Mouse (Mus musculus): ENCODE data around the gene Gatad2a. TPM values are rescaled to one million over a fixed set of nuclear protein-coding genes. Genes with fewer than 3 reads are reported as not detected.

Gatad2a gene
- polyA plus RNA-seq, 1 experiment from 2014 or later, result 28.1 TPM

DNA sequence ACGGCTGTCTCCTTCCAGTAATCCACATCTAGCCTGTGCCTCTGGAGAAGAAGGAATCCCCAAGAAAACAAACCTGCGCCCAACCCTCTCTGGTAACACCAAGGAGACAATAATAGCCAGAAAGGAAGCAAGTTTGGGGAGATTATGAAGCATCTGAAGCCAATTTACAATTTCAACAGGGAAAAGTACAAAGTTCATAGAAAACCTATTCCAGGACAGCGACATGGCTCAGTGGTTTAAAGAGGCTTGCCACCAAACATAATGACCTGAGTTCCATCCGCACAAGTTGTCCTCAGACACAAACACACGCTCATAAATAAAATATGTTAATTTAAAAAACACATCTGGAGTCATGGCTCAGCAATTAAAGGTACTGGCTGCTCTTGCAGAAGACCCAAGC lies 21.4 kb downstream of the Gatad2a start:
- H3K36me3 ChIP-seq (ENCODE audit: control insufficient read depth, insufficient read depth, low read length), result no peaks in the 10 kb centered on the region
- H3K4me1 ChIP-seq (ENCODE audit: control insufficient read depth, insufficient read depth, low read length), result peaks cover 23% of the 10 kb centered on the region
- no peaks in the 10 kb centered on the region for H3K9me3 ChIP-seq (ENCODE audit: control insufficient read depth, low read length)
- H3K27ac ChIP-seq (replicated peaks; ENCODE audit: low read depth, low read length), result peak overlapping the region; percentile 52
- peak overlapping the region; percentile 60 for H3K9ac ChIP-seq (replicated peaks; ENCODE audit: low read length)
- peak overlapping the region; percentile 76 for H3K4me2 ChIP-seq (ENCODE audit: low read length)
- H3K4me3 ChIP-seq (replicated peaks; ENCODE audit: low read depth, low read length), result peak overlapping the region; percentile 74
- H3K27me3 ChIP-seq (ENCODE audit: control insufficient read depth, insufficient read depth, low read length), result no peaks in the 10 kb centered on the region
- 36% methylated on average over 5 of the region's 5 CpGs for WGBS
- DNase-seq (no peak), ATAC-seq (ENCODE audit: low FRiP score, low TSS enrichment) (no peak)

DNA sequence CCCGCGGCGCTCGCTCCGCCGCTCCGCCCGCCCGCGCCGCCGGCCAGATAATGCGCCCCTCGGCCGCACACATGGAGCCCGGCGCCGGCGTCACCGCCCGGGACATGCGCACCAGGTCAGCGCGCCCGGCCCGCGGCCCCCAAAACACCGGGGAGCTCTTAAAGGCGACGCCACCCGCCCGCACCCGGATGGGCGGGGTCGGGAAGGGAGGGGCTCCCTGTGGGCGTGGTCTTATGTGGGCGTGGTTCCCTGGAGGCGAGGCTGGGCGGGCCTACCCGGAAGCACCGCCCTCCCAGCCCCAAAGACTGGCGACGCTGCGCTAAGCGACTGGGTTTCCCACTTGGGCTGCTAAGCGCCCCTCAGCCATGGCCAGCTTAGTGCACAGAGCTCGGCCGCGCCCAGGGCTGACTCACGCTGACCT lies 22.0 kb downstream of the Gatad2a start:
- peak overlapping the region; percentile 60 for H3K9ac ChIP-seq (replicated peaks; ENCODE audit: low read length)
- peak; percentile 92 for DNase-seq
- no peaks in the 10 kb centered on the region for H3K36me3 ChIP-seq (ENCODE audit: control insufficient read depth, insufficient read depth, low read length)
- no peaks in the 10 kb centered on the region for H3K27me3 ChIP-seq (ENCODE audit: control insufficient read depth, insufficient read depth, low read length)
- peaks cover 23% of the 10 kb centered on the region for H3K4me1 ChIP-seq (ENCODE audit: control insufficient read depth, insufficient read depth, low read length)
- H3K27ac ChIP-seq (replicated peaks; ENCODE audit: low read depth, low read length), result peak overlapping the region; percentile 70
- H3K4me3 ChIP-seq (replicated peaks; ENCODE audit: low read depth, low read length), result peak overlapping the region; percentile 74
- WGBS, result under 1% methylated on average over 49 of the region's 50 CpGs
- H3K9me3 ChIP-seq (ENCODE audit: control insufficient read depth, low read length), result no peaks in the 10 kb centered on the region
- H3K4me2 ChIP-seq (ENCODE audit: low read length), result peak overlapping the region; percentile 76
- peak; percentile 89 for ATAC-seq (ENCODE audit: low FRiP score, low TSS enrichment)

DNA sequence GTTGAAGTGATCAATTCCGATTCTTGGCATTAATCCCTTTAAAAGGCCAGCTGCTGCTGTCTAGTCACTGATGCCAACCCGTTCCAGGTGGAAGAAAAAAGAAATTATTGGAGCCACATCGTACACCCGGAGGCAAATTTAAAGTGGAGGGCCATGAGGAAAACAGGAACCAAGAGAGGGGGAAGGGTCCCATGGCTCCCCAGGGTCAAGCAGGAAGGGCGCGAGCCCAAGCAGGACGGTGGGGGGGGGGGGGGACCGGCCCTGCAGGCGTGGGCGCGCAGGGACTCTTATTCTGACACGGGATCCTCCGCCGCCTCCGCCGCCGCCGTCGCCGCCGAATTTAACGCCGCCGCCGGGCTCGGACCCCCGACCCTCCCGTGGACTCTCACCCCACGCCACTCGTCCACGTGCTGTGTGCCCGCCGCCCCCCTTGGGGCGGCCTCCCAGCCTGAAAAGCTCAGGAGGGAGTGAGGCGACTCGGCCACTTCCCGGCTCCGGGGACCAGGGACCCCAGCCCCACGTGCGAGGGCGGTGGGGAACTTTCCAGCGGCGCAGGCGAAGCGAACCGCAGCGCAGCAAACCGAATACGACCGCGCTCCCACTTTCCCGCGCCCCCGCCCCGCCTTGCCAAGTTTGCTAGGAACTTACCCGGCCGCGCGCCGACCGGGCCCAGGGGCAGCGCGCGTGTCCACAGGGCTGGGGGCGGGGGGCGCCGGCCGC lies 22.6 kb downstream of the Gatad2a start:
- H3K27ac ChIP-seq (replicated peaks; ENCODE audit: low read depth, low read length), result peak overlapping the region; percentile 70
- WGBS, result under 1% methylated on average over 60 of the region's 68 CpGs
- ATAC-seq (ENCODE audit: low FRiP score, low TSS enrichment) (peak; percentile 62), DNase-seq (peak; percentile 64)
- H3K27me3 ChIP-seq (ENCODE audit: control insufficient read depth, insufficient read depth, low read length), result no peaks in the 10 kb centered on the region
- H3K36me3 ChIP-seq (ENCODE audit: control insufficient read depth, insufficient read depth, low read length), result no peaks in the 10 kb centered on the region
- peak overlapping the region; percentile 74 for H3K4me3 ChIP-seq (replicated peaks; ENCODE audit: low read depth, low read length)
- H3K4me1 ChIP-seq (ENCODE audit: control insufficient read depth, insufficient read depth, low read length), result peaks cover 23% of the 10 kb centered on the region
- H3K9me3 ChIP-seq (ENCODE audit: control insufficient read depth, low read length), result no peaks in the 10 kb centered on the region
- peak overlapping the region; percentile 60 for H3K9ac ChIP-seq (replicated peaks; ENCODE audit: low read length)
- H3K4me2 ChIP-seq (ENCODE audit: low read length), result peak overlapping the region; percentile 76

DNA sequence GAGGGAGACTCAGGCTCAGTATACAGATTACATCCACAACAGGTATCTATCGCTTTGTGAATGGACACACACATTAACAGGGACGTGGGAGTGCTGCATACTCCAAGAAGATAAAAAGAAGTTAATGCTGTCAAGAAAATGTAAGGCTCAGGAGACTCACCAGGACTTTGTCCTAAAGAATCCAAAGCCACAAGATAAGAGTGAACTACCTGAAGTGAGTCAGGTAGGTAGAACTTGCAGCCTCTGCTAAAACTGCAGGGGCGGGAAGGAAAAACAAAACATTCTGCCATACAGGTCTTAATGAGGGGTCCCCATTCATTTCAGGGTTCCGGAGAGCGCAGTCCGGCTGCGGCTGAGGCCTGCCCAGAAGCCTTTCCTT lies 23.1 kb downstream of the Gatad2a start:
- H3K27me3 ChIP-seq (ENCODE audit: control insufficient read depth, insufficient read depth, low read length), result no peaks in the 10 kb centered on the region
- peak overlapping the region; percentile 76 for H3K4me2 ChIP-seq (ENCODE audit: low read length)
- peak overlapping the region; percentile 60; the same call in 1 of the 2 replicates for H3K9ac ChIP-seq (replicated peaks; ENCODE audit: low read length)
- H3K36me3 ChIP-seq (ENCODE audit: control insufficient read depth, insufficient read depth, low read length), result no peaks in the 10 kb centered on the region
- no peak for ATAC-seq (ENCODE audit: low FRiP score, low TSS enrichment)
- H3K4me3 ChIP-seq (replicated peaks; ENCODE audit: low read depth, low read length), result peak overlapping the region; percentile 74
- H3K27ac ChIP-seq (replicated peaks; ENCODE audit: low read depth, low read length), result peak overlapping the region; percentile 70; the same call in 1 of the 2 replicates
- WGBS, result 10% methylated on average over 7 of the region's 7 CpGs
- peaks cover 23% of the 10 kb centered on the region for H3K4me1 ChIP-seq (ENCODE audit: control insufficient read depth, insufficient read depth, low read length)
- H3K9me3 ChIP-seq (ENCODE audit: control insufficient read depth, low read length), result no peaks in the 10 kb centered on the region
- DNase-seq, result no peak

DNA sequence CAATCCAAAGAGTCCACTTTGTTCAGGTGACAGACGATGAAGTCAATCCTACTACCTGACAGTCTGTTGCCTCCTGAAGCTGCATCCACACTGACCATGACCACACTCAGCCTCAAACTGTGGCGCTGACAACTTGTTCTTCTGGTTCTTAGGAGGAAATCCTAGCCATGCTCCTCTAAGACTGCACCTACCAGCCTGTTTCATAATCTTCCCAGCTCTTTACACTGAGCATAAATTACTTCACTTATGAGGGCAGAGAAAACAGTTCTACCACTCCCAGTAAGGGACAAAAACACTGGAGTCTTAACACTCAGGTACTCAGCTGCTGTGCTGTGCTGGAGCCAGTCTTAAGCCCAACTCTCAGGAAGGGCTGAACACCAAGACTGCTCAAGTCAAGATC lies 25.3 kb downstream of the Gatad2a start:
- Histone ChIP-seq H3K27ac (replicated peaks; ENCODE audit: low read depth, low read length) (no peak overlapping the region), H3K4me1 (ENCODE audit: control insufficient read depth, insufficient read depth, low read length) (peaks cover 23% of the 10 kb centered on the region), H3K4me3 (replicated peaks; ENCODE audit: low read depth, low read length) (no peak overlapping the region), H3K36me3 (ENCODE audit: control insufficient read depth, insufficient read depth, low read length) (no peaks in the 10 kb centered on the region), H3K9ac (replicated peaks; ENCODE audit: low read length) (no peak overlapping the region), H3K4me2 (ENCODE audit: low read length) (no peak overlapping the region), H3K27me3 (ENCODE audit: control insufficient read depth, insufficient read depth, low read length) (no peaks in the 10 kb centered on the region), H3K9me3 (ENCODE audit: control insufficient read depth, low read length) (no peaks in the 10 kb centered on the region)
- DNase-seq, result no peak
- WGBS, result 93% methylated on average over 2 of the region's 2 CpGs
- ATAC-seq (ENCODE audit: low FRiP score, low TSS enrichment), result no peak

DNA sequence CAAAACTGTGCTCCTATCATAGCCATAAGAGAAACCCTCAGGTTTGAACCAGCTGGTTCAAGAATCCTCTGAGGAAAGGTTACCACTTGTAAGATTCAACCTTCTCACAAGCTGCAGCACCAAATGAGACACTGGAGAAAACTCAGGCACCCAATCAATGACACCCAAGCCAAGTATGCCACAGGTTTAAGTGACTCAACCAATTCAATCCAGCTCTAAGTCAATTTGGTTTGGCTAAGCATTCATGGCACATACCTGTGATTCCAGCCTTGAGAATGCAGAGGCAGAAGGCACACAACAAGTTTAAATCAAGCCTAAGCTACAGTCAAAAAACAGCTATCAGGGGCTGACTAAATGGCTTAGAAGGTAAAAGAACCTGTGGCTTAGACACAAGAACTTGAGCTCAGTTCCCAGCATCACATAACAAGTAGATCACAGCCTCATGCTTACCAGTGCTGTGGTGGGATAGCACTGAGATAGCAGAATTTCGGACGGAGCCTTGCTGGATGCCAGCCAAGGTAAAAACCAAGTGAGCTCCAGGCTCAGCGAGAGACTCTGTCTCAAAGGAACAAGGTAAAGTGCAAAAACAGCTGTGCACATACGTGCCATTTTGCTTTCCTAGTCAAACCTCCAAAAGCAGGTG lies 28.8 kb downstream of the Gatad2a start:
- Histone ChIP-seq H3K9me3 (ENCODE audit: control insufficient read depth, low read length) (no peaks in the 10 kb centered on the region), H3K4me2 (ENCODE audit: low read length) (no peak overlapping the region), H3K4me3 (replicated peaks; ENCODE audit: low read depth, low read length) (no peak overlapping the region), H3K27me3 (ENCODE audit: control insufficient read depth, insufficient read depth, low read length) (no peaks in the 10 kb centered on the region), H3K9ac (replicated peaks; ENCODE audit: low read length) (no peak overlapping the region), H3K27ac (replicated peaks; ENCODE audit: low read depth, low read length) (no peak overlapping the region), H3K4me1 (ENCODE audit: control insufficient read depth, insufficient read depth, low read length) (peaks cover 18% of the 10 kb centered on the region), H3K36me3 (ENCODE audit: control insufficient read depth, insufficient read depth, low read length) (no peaks in the 10 kb centered on the region)
- DNase-seq, result no peak
- 83% methylated on average over 4 of the region's 4 CpGs for WGBS
- ATAC-seq (ENCODE audit: low FRiP score, low TSS enrichment), result no peak

DNA sequence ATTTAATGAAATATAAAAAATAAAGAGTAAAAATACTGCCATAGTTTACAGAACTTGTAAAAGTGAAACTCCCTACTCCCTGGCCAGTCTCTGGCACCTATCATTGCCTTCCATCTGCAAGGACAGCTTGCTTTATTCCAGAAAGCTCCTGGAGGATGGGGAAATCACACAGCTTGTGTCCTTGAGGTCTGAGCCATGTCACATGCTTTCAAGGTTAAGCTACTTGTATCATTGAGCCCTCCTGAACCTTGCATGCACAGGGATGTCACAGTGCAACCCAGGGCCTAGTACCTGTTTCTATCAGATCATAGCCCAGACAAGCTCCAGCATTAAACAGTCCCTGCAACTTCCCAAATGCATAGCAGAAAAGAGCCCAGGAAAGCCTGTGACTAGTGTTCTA lies 36.9 kb downstream of the Gatad2a start:
- no peaks in the 10 kb centered on the region for H3K4me1 ChIP-seq (ENCODE audit: control insufficient read depth, insufficient read depth, low read length)
- no peak overlapping the region for H3K27ac ChIP-seq (replicated peaks; ENCODE audit: low read depth, low read length)
- no peaks in the 10 kb centered on the region for H3K9me3 ChIP-seq (ENCODE audit: control insufficient read depth, low read length)
- H3K4me3 ChIP-seq (replicated peaks; ENCODE audit: low read depth, low read length), result no peak overlapping the region
- DNase-seq (no peak), ATAC-seq (ENCODE audit: low FRiP score, low TSS enrichment) (no peak)
- no peaks in the 10 kb centered on the region for H3K27me3 ChIP-seq (ENCODE audit: control insufficient read depth, insufficient read depth, low read length)
- no peaks in the 10 kb centered on the region for H3K36me3 ChIP-seq (ENCODE audit: control insufficient read depth, insufficient read depth, low read length)
- H3K4me2 ChIP-seq (ENCODE audit: low read length), result no peak overlapping the region
- no peak overlapping the region for H3K9ac ChIP-seq (replicated peaks; ENCODE audit: low read length)

DNA sequence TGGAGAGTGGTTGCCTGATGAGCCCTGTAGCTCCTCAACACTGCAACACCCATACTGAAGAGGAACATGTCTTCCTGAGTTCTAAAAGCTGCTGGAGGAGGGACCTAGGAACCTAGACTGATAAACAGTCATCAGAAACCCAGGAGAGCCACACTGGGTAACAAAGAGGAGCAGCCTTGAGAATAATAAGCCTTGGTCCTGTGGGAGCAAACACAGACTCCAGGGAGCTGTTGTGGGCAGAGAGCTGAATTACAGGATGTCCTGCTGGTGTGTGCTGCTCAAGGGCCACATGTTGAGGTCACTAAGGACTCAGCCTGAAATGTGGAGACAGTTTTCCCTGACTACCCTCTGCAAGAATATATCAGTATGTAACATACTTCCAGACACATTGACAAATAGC lies 38.3 kb downstream of the Gatad2a start:
- Histone ChIP-seq H3K36me3 (ENCODE audit: control insufficient read depth, insufficient read depth, low read length) (no peaks in the 10 kb centered on the region), H3K4me1 (ENCODE audit: control insufficient read depth, insufficient read depth, low read length) (no peaks in the 10 kb centered on the region), H3K4me3 (replicated peaks; ENCODE audit: low read depth, low read length) (no peak overlapping the region), H3K27ac (replicated peaks; ENCODE audit: low read depth, low read length) (no peak overlapping the region), H3K9ac (replicated peaks; ENCODE audit: low read length) (no peak overlapping the region), H3K9me3 (ENCODE audit: control insufficient read depth, low read length) (no peaks in the 10 kb centered on the region), H3K27me3 (ENCODE audit: control insufficient read depth, insufficient read depth, low read length) (no peaks in the 10 kb centered on the region), H3K4me2 (ENCODE audit: low read length) (no peak overlapping the region)
- ATAC-seq (ENCODE audit: low FRiP score, low TSS enrichment), result no peak
- no peak for DNase-seq

DNA sequence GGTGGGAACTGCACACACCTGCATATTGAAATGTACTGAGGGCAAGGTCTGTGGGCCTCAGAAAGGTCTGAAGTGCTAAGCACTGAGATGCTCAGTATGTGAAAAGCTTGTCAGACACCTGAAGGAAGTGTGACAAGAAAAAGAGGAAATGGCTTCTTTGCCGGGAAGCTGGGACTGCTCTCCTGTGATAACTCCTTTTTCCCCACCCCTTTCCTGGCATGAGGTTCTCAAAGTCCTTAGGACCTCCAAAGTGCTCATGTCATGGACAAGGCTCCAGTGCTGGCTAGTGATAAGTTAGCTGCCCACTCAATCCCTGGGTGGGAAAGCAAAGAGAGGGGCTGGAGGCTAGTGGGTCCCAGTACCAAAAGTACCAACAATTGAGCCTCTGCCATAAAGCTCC lies 38.8 kb downstream of the Gatad2a start:
- no peak overlapping the region for H3K27ac ChIP-seq (replicated peaks; ENCODE audit: low read depth, low read length)

More for the DNA sequence above, 38.8 kb downstream of the Gatad2a start:
- Histone ChIP-seq H3K4me3 (replicated peaks; ENCODE audit: low read depth, low read length) (no peak overlapping the region), H3K27me3 (ENCODE audit: control insufficient read depth, insufficient read depth, low read length) (no peaks in the 10 kb centered on the region), H3K36me3 (ENCODE audit: control insufficient read depth, insufficient read depth, low read length) (no peaks in the 10 kb centered on the region), H3K4me1 (ENCODE audit: control insufficient read depth, insufficient read depth, low read length) (no peaks in the 10 kb centered on the region), H3K9ac (replicated peaks; ENCODE audit: low read length) (no peak overlapping the region), H3K9me3 (ENCODE audit: control insufficient read depth, low read length) (no peaks in the 10 kb centered on the region), H3K4me2 (ENCODE audit: low read length) (no peak overlapping the region)
- 94% methylated on average over 1 of the region's 1 CpGs for WGBS
- DNase-seq (no peak), ATAC-seq (ENCODE audit: low FRiP score, low TSS enrichment) (no peak)

Data from midbrain, embryonic 14.5 days (tissue).